Mouse (Mus musculus) frontal cortex, postnatal 14 days (tissue): Measurements from ENCODE around the gene Fam192a.
A peak's percentile ranks its signal among the peaks of the same experiment; 100 is the strongest.

Source experiments
- DNase-seq, 2 experiments: peaks; one replicate each; pipeline ENCODE4 v3.0.0; 2022; ENCODE audit warnings: low spot score in 2 of 2

Fam192a gene

DNA sequence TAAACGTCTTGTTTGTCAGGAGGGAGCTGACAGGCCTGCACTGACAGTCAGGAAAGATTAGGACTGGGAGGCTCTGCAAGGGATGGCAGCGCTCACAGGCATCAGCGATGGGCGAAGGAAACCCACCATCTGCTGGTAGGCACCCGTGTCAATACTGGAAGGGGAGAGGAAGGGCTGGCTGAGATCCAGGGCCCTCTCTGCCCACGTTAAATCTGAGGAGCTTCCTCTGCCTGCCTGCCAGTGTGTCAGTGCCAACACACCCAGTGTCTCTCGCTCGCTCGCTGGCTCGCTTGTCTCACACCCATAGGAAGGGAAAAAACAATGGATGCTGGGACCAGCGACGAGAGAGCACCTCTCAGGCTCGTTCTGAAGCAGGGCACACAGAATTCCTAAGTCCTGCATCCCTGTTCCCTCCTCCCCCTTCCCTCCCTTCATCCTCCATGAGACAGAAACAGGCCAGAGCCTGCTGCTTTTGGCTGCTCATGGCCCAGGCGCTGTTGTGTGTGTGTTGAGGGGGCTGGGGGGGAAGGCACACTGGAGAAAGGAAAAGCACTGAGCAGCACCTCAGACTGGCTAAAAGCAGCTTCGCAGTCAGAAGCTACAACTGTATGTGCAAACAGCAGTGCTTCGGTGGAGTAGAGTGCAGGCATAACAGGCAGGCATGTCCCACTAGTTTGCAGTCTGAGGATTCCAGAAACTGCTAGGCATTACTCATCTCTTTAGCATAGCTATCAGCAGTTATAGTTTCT, 27.5 kb downstream of the Fam192a start:
- peak; percentile 65 to 71 for DNase-seq

DNA sequence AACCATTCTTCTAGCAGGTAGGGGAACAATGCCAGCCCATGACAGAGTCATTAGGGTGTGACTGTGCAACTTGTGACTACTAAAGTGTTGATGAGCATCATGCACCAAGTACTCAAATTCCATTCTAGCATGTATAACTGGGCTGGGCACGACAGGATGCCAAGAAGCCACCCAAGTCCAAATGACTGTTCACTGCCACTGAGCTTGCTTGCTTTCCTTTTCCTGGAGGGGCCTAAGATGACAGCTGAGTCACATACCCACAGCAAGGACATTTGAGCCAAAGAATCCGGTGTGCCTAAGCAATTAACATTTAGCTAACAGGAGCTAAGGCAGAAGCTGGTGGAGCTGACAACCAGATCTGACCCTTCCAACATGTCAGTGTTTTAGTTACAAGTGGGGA, 29.9 kb downstream of the Fam192a start:
- no peak for DNase-seq

DNA sequence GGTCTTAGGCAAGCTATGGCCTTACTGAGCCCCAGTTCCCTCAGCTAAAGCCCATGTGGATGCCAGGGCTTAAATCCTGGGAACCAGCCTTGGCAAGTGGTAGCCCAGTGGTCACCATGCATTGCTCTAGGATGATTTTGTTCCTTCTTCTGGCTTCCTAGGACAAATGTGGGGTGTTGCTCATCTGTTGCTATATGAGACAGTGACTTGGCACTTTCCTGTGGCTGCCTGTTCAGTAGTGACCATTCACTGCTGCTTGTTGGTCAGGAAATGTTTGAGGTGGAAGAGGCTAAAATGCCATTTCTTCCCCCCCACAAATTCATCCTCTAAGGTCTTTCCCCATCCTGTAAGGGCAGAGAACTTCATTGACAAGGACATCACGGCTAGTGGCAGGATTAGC, 32.4 kb downstream of the Fam192a start:
- no peak for DNase-seq

DNA sequence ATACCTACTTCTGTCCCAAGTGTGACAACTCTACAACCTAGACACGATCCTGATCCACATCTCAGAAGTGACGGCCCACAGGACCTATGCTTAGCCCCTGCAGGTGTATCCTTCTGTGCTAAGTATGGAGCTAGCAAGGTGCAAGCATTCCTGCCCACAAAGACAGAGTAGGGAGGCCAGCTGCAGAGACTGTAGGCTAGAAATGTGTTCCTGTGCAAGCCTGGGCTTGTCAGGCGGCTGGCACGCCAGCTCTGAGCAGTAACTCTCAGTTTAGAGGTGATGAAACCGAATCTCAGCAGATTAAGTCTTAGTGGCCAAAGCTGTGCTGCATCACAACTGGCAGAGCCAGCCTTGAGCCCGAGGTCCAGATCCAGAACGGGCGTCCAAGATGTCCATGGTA, 33.7 kb downstream of the Fam192a start:
- no peak for DNase-seq

DNA sequence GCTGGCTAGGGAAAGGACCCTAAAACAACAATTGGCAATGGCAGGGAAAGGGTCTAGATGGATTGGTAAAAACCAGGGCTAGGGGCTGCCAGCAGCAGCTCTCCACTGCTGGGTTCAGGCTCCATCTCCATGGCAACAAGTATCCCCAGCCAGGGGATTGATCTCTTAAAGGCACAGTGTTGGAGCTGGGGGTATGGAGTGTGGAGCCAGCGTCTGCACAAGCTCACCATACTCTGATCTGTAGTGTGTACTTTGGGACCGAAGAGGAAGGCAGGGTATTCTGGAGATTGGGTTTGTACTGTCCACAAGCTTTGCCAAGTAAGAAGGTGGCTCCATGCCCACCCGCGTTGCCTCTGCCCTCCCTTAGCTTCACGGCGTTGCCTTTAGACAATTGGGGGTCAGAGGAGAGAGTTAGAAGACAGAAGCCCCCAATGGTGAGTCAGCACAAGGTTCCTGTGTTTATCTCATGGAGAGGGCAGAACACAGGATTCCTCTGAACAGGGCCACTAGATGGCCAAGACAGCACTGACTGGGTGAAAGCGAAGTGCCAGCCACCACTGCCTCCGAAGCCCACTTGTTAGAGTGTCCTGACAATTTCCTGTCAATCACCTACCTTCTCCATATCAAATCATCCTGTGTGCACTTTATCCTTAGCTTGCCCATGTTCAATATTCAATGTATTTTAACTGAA, 34.5 kb downstream of the Fam192a start:
- DNase-seq, result no peak

DNA sequence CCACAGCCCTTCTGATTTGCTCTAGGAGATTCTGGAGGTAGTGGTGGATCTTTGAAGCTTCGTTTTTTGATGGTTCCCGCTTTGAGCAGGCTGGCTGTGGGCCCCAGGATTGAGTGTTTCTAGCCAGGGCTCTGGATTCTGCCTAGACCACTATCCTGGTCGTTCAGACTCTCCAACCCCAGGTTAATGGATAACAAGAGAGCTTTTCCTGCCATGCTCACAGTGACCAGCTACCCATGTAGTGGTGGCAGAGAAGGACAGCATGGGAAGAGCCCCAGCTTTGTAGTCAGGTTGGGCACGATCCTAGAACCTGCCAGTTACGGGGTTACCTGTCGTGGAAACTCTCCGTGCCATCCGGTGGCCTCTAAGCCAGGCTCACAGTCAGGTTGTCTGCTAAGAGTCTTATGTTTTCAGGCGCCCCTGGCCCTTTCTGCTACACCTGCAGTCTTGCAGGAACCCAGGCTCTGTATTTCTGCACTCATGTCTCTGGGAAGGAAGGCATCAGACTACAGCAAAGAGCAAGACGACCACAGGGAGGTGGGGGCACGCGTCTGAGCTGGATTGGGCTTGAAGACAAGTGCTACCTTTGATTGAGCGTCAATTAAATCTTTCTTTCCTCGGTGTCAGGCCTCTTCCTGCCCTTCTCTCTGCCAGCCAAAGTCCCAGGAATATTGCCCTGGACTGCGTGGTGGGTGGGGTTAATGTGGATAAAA, 35.2 kb downstream of the Fam192a start:
- no peak for DNase-seq

DNA sequence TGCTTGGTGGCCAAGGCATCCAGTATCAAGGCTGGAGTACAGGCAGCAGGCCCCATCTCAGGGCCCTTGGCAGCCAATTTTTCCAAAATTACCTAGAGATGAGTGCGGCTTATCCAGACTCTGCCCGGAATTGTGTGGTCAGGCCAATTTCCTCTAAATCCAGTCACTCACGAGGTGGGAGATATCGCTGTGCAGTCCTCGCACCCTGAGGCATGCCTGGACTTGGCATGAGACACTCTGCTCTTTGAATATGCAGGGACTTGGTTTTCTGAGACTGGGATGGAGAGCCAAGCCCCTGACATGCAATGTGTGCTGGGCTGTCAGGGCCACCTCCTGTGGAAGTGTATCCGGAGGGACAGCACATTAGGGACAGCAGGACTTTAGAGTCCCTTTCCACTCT, 35.8 kb downstream of the Fam192a start:
- no peak for DNase-seq

DNA sequence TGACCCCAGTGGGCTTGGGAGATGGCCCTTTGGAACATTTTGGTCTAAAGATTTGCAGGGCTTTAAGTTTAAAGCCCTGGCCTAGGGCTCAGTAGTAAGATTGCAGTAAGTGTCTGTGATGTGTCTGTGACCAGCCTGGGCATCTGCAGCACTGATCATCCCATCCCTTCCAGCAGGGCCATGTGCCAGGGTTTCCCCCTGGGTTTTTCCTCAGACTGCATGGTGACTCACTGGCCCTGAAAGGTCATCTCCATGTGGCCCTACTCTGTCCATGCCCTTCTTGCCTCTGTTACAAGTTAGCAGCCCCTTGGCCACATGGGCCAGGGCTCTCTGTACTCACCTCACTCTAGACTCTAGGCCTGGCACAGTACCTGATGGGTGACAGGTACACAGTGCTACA, 37.4 kb downstream of the Fam192a start:
- no peak for DNase-seq

DNA sequence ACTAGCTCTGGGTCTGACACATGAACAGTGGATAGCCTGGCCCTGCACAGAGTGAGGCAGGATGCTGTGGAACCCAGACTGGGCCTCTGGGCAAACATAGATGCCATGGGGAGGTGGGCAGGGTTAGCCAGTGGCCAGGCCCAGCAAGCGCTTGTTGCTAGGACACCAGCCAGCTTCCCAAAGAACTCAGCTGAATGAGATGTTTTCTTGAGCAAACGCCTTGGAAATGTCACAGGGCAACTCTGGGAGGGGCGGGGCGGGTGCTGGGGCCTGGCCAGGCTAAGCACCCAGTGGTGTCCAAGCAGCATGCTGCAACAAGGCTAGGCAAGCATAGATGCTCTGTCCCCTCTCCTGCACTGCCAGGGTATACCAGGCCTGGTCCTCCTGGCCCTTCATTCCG, 40.5 kb downstream of the Fam192a start:
- no peak for DNase-seq

DNA sequence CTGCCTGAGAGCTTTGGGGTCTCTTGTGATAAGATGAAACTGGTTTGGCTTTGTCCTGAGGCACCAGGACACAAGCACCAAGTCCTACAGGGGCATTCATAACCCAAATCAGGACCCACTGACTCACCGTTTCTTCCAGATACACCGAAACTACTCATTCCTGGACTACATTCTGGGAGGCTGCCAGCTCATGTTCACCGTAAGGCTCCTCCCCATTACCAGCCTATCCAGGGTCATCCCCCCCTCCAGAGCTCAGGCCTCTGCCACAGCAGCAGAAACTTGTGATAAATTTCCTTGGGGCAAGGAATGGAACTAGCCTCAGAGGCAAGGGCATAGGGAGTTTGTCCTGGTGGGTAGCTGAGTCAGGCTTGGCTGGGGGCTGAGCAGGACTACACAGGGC, 44.5 kb downstream of the Fam192a start:
- no peak for DNase-seq

DNA sequence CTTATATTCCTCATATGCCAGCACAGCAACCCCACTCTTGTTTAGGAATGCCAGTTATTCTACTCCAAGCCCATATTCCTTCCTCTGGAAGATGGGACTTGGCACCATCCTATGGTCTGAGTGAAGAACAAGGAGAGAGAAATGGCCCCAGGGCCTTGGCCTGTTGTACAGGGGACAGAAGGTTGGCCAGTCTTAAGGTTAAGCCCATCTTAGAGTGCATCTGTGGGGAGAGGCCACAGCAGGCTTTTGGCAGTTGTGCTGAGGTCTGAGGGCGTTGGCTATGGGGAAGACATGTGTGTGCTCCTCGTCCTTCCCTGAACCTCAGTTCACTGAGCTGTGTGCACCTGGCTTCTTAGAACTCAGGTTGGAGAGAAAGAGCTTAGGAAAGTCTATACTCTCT, 49.1 kb downstream of the Fam192a start:
- no peak for DNase-seq

DNA sequence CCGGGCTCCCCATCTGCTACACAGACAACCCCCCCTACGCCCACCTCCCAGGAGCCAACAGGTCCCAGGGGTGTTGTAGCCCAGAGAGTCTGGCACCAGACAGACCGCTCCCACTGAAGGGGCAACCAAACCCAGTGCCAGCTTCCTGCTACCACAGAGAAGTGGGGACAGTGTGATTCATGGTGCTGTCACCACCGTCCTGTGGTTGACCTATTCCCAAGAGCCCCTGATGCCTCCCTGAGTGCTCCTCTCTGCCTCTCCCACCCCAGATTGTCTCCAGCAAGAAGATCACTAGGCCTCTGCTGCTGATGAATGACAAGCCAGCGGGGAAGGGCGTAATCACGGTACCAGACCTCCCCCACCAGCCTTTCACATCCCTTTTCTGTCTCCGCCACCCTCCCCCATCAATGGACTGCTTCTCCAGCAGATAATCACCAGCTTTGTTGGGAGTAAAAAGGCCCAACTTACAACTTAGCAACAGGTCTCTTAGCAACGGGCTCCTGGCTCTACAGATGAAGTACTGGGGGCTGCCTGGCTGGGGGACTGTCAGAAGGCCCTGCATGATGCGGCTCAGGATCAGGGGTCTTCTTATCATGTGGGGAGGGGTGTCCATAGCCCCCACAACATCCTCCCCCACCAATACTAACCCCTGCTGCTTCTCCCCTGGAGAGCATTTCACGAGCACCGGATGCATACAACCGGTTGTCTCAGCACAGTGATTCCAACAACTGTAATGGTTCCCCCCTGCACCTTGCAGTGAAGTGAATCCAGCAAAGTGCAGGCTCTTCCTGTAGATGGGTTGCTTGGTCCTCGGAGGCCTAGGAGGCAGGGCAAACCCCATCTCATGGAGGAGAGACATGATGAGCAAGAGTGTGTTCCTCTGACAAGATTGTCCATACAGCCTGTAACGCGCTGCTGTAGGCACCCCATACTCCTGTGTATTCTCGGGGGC, 50.0 kb downstream of the Fam192a start:
- peak; percentile 70 to 78 for DNase-seq

DNA sequence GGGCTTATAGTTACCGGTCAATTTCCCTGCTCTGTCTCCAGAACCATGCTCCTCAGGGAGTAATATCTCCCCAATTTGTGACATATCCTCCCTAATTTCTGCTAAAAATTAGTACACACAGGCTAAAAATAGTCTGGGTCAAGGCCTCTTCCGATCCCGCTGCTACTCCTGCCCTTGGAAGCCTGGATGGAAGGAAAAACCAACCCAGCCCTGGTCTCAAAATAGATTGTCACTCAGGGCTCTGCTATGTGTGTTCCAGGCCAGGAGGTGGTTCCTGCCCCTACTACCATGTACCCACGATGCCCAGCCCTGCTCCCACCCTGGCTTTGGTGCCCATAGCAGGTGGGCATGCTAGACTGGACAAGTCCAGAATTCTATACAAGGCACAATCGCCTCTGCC, 51.8 kb downstream of the Fam192a start:
- DNase-seq, result no peak

DNA sequence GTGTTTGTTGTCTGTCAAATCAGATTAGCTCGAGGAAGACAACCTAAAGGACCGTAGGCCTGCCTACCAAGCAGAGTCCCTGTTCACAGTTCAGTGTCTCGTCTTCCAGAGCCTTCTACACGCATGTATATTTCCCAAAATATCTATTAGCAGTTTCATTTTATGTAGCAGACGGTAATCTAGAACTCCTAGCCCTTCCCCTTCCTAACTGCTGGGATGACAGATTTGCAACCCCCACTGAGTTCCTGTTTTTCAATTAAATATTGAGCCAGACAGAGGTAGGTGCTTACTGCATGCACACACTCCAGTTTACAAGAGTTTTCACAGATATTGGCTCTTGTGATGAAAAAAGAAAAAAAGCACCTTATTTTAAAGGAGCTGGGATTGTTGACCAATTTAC, 52.3 kb downstream of the Fam192a start:
- DNase-seq, result no peak

DNA sequence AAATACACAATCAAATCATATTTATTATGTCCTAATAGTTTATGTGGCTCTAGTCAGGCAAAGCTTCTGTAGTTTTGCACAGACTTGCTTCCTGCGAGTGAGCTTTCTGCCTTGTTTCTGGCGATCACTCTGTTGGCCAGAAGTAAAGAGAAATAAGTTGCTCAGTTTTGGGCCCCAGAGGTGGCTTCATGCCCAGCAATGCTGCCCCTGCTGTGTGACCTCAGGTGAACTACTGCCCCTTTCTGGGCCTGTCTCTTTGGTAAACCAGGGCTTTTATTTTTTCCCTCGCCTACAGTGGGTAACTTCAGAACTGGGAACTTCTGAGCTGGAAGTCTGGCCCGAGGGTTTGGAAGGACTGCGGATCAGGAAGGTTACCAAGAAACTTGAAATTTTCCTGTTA, 52.8 kb downstream of the Fam192a start:
- DNase-seq, result no peak

DNA sequence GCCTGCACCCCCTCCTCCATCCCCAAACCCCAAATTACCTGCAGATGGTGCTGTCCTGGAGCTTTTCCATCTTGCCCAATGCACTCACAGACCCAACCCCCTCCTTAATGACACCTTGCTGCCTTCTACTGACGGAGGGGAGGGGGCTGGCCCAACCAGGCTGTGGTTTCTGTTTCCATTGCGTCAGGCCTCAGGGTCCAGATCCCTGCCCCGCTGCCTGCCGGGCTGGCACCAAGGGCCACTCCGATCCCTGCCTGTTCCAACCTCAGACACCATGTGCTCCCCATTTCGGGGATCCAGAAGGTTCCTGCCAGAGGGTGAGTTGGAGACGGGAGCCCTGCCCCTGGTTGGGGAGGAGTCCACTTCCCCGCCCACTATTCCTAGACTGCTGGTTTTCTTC, 57.8 kb downstream of the Fam192a start:
- no peak for DNase-seq

DNA sequence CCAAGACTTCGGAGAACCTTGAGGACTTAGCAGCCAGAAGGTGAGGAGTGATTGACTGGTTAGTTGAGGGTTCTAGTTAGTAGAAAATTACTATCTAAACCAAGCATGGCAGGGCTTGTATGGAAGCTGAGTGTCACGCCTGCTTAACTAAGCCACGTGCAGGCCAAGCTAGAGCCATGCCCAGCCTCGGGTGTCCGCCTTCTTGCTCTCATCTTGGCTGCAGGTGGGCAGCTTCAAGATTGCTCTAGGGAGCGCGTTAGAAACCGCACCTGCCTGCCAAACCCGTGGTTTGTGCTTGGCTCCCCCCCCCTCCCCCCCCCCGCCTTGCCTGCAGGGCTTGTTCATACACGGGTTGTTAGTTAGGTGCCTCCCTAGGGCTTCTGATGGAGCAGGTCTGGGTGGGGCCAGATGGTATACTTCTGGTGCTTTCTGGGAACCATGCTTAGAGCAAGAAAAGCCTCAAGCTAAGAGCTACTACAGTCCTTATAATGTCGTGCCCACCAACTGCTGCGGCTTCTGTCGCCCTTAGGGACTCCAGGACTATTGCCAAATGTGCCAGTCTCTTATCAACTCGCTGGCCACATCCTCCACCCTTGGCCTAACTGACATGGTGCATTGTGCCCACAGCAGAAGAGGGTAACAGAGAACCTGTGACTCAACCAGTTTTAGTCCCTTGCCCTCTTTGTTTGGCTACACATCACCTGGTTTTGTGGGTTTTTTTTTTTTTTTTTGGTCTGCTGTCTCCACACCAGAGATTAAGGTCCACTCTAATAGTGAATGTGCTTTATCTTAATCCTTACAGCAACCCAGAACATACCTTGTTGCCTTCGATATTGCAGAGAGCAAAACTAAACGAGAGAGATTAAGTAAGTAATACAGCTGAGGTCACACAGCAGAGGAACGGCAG, 60.7 kb downstream of the Fam192a start:
- DNase-seq, result no peak

DNA sequence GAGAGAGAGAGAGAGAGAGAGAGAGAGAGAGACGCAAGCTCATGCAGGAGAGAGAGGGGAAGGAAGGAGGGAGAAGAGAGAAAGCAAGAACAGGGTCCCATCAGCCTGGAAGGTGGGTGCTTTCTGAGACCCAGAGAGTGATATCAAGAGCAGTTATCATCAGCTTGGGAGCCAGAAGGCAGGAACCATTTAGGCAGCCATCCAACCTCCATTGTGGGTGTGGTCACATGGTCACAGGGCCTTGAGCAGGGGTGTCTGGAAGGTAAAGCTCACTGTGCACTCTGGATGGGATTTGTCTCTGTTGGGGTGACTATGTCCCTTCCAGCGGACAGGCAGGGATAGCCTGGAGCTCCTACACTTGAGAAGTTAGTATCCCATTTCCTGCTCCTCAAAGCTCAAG, 61.8 kb downstream of the Fam192a start:
- no peak for DNase-seq

DNA sequence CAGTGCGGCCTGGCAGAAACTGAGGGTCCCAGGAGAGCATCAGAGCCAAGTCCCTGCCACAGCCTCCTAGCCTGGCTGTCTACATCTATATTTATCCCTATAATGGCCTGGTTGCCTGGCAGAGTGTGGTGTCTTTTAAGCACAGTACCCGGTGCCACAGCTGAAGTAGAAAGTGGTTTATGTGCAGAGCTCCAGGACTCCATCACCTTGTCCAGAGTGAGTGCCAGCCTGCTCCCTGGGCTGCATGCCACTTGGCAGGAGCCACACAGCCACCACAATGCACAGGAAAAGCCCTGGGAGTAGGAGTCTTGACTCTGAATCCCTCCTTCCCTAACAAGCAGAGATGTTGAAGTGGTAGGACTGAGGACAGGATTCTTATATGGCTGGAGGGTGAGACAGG, 64.3 kb downstream of the Fam192a start:
- DNase-seq, result no peak

DNA sequence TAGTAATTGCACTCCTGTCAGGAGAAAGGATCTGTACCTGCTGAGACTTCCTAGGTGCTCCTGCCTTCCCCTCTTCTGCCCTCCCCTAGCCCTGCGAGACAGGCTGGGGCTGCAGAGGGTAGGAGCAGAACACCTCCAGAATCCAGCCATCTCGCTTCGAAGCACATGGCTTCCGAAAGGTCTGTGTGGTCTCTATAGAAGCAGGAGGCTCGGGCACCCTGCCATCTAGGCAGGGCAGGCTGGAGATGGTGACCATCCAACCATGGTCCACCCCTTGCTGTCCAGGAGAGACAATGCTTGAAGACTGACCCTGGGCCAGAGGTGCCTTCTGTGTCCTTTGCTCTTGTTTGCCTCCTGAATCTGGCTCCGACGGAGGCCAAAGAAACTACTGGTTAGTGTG, 66.2 kb downstream of the Fam192a start:
- DNase-seq, result no peak

DNA sequence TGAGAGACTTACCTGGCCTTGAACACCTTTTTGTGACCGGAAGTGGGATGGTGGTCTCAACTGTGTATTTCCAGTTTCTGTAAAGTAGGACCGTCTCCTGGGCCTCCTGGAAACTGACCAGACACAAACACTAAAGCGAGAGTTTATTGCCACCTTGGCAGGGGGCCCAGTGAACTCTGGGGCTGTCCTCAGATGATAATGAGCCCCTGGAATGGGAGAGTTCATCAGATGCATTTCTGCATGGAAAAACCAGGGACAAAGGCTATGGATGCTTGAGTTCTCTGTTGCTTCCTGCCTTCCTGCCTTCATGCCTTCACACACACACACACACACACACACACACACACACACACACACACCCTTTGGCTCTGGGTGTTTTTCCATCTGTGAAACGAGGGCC, 67.2 kb downstream of the Fam192a start:
- no peak for DNase-seq
